Mouse (Mus musculus) forebrain, embryonic 12.5 days (tissue): ENCODE measurements at regions not wholly inside any gene's neighbourhood (a gene's known extent, or its start where the extent isn't known, plus 50 kb on each side); places are given as distances from the start of the nearest gene placed in this dataset.

ENCODE experiments used
- ATAC-seq: fragments of 200-750 bp; cut with Nextera tagmentation; 2 replicates; pipeline ENCODE4 v1.8.0; 2017; ENCODE audit warnings: moderate TSS enrichment; ENCODE audit not compliant: low FRiP score
- H3K27ac ChIP-seq: fragments of 300-500 bp; sonication (generic); 2 replicates; pipeline ENCODE4 v1.5.1; 2016; ENCODE audit warnings: mild to moderate bottlenecking
- H3K27me3 ChIP-seq: fragments of 300-500 bp; sonication (generic); 2 replicates; pipeline ENCODE4 v1.6.1; 2016; ENCODE audit warnings: mild to moderate bottlenecking
- H3K36me3 ChIP-seq: fragments of 300-500 bp; sonication (generic); replicated peaks from 2 replicates; pipeline ENCODE4 v1.6.1; 2016; ENCODE audit warnings: mild to moderate bottlenecking
- H3K4me1 ChIP-seq: fragments of 300-500 bp; sonication (generic); 2 replicates; pipeline ENCODE4 v1.6.1; 2016
- H3K4me2 ChIP-seq: fragments of 300-500 bp; sonication (generic); 2 replicates; pipeline ENCODE4 v1.6.1; 2016; ENCODE audit warnings: mild to moderate bottlenecking, moderate library complexity
- H3K4me3 ChIP-seq: fragments of 300-500 bp; sonication (generic); replicated peaks from 2 replicates; pipeline ENCODE4 v1.5.1; 2016; ENCODE audit warnings: mild to moderate bottlenecking
- H3K9ac ChIP-seq: fragments of 300-500 bp; sonication (generic); 2 replicates; pipeline ENCODE4 v1.6.1; 2016; ENCODE audit warnings: mild to moderate bottlenecking
- H3K9me3 ChIP-seq: fragments of 300-500 bp; sonication (generic); 2 replicates; pipeline ENCODE4 v1.6.1; 2016
- WGBS: fragments of 180-500 bp; shearing (Covaris S2); methylation state at CpG from one replicate; pipeline ENCODE4 v1.1.7; 2016; 5-methylcytosine and 5-hydroxymethylcytosine counted together

DNA sequence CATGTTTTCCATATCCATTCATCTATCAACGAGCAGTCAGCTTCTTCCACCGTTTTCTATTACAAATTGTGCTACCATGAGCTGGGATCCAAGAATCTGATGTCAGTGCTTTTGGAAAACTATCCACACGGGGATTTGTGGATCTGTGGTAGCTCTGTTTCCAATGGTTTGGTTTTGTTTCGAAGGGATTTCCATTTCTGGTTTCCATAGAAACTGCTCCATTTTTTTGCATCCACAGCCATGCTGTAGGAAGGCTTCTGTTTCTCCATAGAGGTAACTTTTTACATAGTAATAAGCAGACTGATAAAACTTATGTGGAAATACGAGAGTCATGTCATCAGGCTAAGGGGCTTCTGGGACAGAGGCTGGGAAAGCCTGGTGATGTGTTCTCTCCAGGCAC, 76.1 kb upstream of the Cachd1 start:
- no peaks in the 10 kb centered on the region for H3K27me3 ChIP-seq
- ATAC-seq, result no peak
- no peak overlapping the region for H3K4me2 ChIP-seq
- no peak overlapping the region for H3K4me3 ChIP-seq
- no peak overlapping the region for H3K9ac ChIP-seq
- no peaks in the 10 kb centered on the region for H3K4me1 ChIP-seq
- H3K36me3 ChIP-seq, result no peaks in the 10 kb centered on the region
- H3K27ac ChIP-seq, result no peak overlapping the region
- WGBS, result 80% methylated on average over 5 of the region's 5 CpGs
- H3K9me3 ChIP-seq, result no peaks in the 10 kb centered on the region

DNA sequence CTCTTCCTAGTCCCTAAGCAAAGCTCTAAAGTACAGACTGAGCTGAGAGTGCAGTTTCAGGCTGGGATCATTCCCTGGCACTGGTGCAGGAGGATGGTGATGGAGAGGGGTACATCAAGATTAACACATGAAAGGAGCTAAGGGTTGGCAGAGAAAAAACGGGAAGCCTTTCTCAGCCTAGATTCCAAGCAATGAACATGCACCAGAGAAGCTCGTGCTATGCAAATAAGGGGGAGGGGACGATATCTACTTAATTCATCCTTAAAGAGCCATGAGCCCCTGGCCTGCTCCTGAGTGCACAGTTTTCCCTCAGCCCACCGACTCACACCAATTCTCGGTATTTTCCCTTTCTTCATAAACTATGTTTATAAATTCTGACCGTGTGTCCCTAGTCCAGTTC, 70.5 kb upstream of the Cachd1 start:
- Histone ChIP-seq H3K9me3 (no peaks in the 10 kb centered on the region), H3K9ac (no peak overlapping the region), H3K4me1 (peaks cover 19% of the 10 kb centered on the region), H3K27ac (no peak overlapping the region), H3K27me3 (no peaks in the 10 kb centered on the region; the same call in 1 of the 2 replicates), H3K4me2 (no peak overlapping the region), H3K36me3 (no peaks in the 10 kb centered on the region), H3K4me3 (no peak overlapping the region)
- WGBS, result 27% methylated on average over 6 of the region's 6 CpGs
- no peak for ATAC-seq

- Histone ChIP-seq H3K9me3 (no peaks in the 10 kb centered on the region), H3K4me2 (no peak overlapping the region), H3K4me3 (no peak overlapping the region), H3K27me3 (no peaks in the 10 kb centered on the region; the same call in 1 of the 2 replicates), H3K4me1 (peaks cover 19% of the 10 kb centered on the region), H3K36me3 (no peaks in the 10 kb centered on the region), H3K9ac (no peak overlapping the region), H3K27ac (no peak overlapping the region)
- WGBS, result 42% methylated on average over 6 of the region's 6 CpGs
- ATAC-seq, result no peak
Measured at GRCm38 (mm10) chr4:100707125-100707524, 69.3 kb upstream of the Cachd1 start.

DNA sequence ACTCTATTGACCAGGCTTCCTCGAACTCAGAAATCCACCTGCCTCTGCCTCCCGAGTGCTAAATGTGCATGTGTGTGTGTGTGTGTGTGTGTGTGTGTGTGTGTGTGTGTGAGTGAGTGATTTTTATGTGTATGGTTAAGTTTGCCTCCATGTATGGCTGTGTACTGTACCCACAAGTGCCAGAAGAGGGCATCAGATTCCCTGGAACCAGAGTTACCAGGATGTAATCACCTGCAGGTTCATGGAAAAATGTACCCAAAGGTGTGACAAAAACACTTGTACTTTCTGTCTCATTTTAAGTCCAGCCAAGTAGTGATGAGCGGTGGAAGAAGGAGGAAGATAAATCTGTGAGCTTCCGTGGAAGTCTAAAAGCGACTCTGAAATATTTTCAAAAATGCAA, 68.2 kb upstream of the Cachd1 start:
- no peaks in the 10 kb centered on the region for H3K9me3 ChIP-seq
- WGBS, result 92% methylated on average over 5 of the region's 5 CpGs
- no peak for ATAC-seq
- no peak overlapping the region for H3K9ac ChIP-seq
- H3K27me3 ChIP-seq, result no peaks in the 10 kb centered on the region; the same call in 1 of the 2 replicates
- H3K4me1 ChIP-seq, result peaks cover 19% of the 10 kb centered on the region
- no peaks in the 10 kb centered on the region for H3K36me3 ChIP-seq
- no peak overlapping the region for H3K27ac ChIP-seq
- no peak overlapping the region for H3K4me3 ChIP-seq
- H3K4me2 ChIP-seq, result no peak overlapping the region

- no peaks in the 10 kb centered on the region for H3K9me3 ChIP-seq
- H3K36me3 ChIP-seq, result no peaks in the 10 kb centered on the region
- no peak overlapping the region for H3K9ac ChIP-seq
- H3K4me3 ChIP-seq, result no peak overlapping the region
- H3K27ac ChIP-seq, result no peak overlapping the region
- ATAC-seq, result no peak
- H3K4me1 ChIP-seq, result no peaks in the 10 kb centered on the region
- H3K4me2 ChIP-seq, result no peak overlapping the region
- no peaks in the 10 kb centered on the region; the same call in 1 of the 2 replicates for H3K27me3 ChIP-seq
Measured at GRCm38 (mm10) chr4:100714240-100714639, 62.2 kb upstream of the Cachd1 start.

GRCm38 (mm10) chr4:100717601-100718000, 58.9 kb upstream of the Cachd1 start:
- 93% methylated on average over 9 of the region's 9 CpGs for WGBS
- H3K9ac ChIP-seq, result no peak overlapping the region
- no peaks in the 10 kb centered on the region for H3K4me1 ChIP-seq
- H3K4me3 ChIP-seq, result no peak overlapping the region
- no peak overlapping the region for H3K27ac ChIP-seq
- H3K36me3 ChIP-seq, result no peaks in the 10 kb centered on the region
- no peaks in the 10 kb centered on the region for H3K9me3 ChIP-seq
- no peaks in the 10 kb centered on the region for H3K27me3 ChIP-seq
- no peak for ATAC-seq
- no peak overlapping the region for H3K4me2 ChIP-seq

- Histone ChIP-seq H3K4me3 (no peak overlapping the region), H3K9ac (no peak overlapping the region), H3K27me3 (no peaks in the 10 kb centered on the region), H3K4me2 (no peak overlapping the region), H3K9me3 (no peaks in the 10 kb centered on the region), H3K36me3 (no peaks in the 10 kb centered on the region), H3K27ac (no peak overlapping the region), H3K4me1 (peaks cover 6% of the 10 kb centered on the region)
- ATAC-seq, result no peak
- 23% methylated on average over 9 of the region's 9 CpGs for WGBS
Measured at GRCm38 (mm10) chr4:100722532-100722931, 53.9 kb upstream of the Cachd1 start.

DNA sequence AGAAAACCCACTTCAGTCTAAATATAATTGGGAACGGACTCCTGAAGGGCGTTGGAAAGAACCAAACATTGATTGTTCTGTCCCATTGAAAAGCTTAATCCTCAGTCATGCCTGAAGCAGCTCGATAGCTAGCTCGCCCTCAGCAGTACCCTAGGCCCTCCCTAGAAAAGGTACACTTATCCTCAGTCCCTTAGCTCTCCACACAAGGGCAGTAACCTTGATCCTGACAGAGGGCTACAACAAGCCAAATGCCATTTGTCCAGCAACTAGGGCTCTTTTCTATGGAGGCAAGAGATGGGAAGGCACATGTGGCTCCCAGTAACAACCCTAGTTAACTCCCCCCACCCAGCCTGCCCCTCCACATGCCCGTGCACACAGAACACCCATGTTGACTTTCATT, 53.4 kb upstream of the Cachd1 start:
- 29% methylated on average over 5 of the region's 5 CpGs for WGBS
- ATAC-seq, result no peak

DNA sequence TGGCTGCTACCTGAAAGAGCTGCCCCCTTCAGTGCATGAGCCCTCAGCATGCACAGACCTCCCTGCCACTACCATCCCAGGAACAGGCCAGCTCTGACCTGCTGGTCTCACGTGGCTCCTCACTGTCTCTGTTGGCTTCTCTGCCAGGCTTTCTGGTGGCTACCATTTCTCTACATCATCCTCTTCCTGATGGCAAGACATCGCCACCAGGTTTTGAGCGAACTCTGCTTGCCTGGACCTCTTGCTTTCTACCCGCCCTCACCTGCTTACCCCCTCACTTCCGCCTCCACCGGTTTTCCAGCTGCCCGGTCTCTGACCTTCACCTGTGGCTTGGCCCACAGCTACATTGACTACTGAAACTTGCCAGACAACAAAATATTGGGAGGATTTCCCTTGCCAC, 50.7 kb upstream of the Cachd1 start:
- Histone ChIP-seq H3K36me3 (no peaks in the 10 kb centered on the region), H3K4me1 (peaks cover 6% of the 10 kb centered on the region), H3K4me2 (no peak overlapping the region), H3K27me3 (no peaks in the 10 kb centered on the region), H3K9ac (no peak overlapping the region), H3K27ac (no peak overlapping the region), H3K9me3 (no peaks in the 10 kb centered on the region), H3K4me3 (no peak overlapping the region)
- 95% methylated on average over 7 of the region's 7 CpGs for WGBS
- no peak for ATAC-seq

More for the DNA sequence above, 53.4 kb upstream of the Cachd1 start:
- Histone ChIP-seq H3K4me2 (no peak overlapping the region), H3K9ac (no peak overlapping the region), H3K27ac (no peak overlapping the region), H3K9me3 (no peaks in the 10 kb centered on the region), H3K27me3 (no peaks in the 10 kb centered on the region), H3K4me1 (peaks cover 6% of the 10 kb centered on the region), H3K4me3 (no peak overlapping the region), H3K36me3 (no peaks in the 10 kb centered on the region)

DNA sequence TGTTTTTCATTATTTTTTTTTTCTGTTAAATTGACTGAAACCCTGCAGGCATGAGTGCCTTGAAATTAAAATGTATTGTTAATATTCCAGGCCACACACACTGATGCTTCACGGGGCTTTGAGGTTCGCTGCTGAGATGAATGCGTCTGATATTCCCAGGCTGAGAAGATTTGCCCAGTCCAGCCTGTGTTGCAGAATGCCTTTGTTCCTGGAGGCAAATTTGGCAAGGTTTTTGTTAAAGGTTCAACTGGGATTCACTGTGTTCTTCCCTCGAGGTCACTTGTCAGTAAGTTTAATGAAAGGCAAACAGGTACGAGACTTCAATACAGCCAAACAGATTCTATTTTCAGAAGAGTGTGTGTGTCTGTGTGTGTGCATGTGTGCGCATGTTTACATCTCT, 50.0 kb upstream of the Cachd1 start:
- Histone ChIP-seq H3K9ac (no peak overlapping the region), H3K27me3 (no peaks in the 10 kb centered on the region), H3K36me3 (no peaks in the 10 kb centered on the region), H3K4me3 (no peak overlapping the region), H3K4me2 (no peak overlapping the region), H3K4me1 (peaks cover 6% of the 10 kb centered on the region), H3K27ac (no peak overlapping the region), H3K9me3 (no peaks in the 10 kb centered on the region)
- no peak for ATAC-seq
- 40% methylated on average over 6 of the region's 6 CpGs for WGBS
